Mouse (Mus musculus) granulocyte monocyte progenitor cell, adult 5-6 weeks (primary cell): ENCODE measurements around the gene Syncrip. TPM values are rescaled to one million over a fixed set of nuclear protein-coding genes. Genes with fewer than 3 reads are reported as not detected.

ENCODE experiments used
- total RNA-seq, 2 experiments: library from RNA; stranded (forward) in 1 of 2; stranded (reverse) in 1 of 2; fragments of 200-712, 200-1000 nt in 1 of 2; fragments of >200 nt in 1 of 2; fragmentation: Nextera tagmentation in 1 of 2; gene quantifications; 2 replicates each; pipeline ENCODE4 v1.2.3; 2014 to 2017

Syncrip gene
- total RNA-seq, 2 experiments from 2014 or later = 250 to 276 TPM

Other genes starting within 250 kb of the Syncrip start
- 0.21 TPM in 1 of 2 replicates, not detected in the other for gene Nt5e, start 155.4 kb downstream of the Syncrip start, total RNA-seq (2014; fragmentation: Nextera tagmentation)
- gene Nt5e, start 155.4 kb downstream of the Syncrip start, total RNA-seq (2017) = 1.6 and 1.9 TPM in 2 replicates
- gene Snx14, start 43.6 kb downstream of the Syncrip start, total RNA-seq (2014; fragmentation: Nextera tagmentation) = 39.3 and 45.3 TPM in 2 replicates
- 18.1 and 18.9 TPM in 2 replicates for gene Snx14, start 43.6 kb downstream of the Syncrip start, total RNA-seq (2017)
- gene Gm20537, start 26.0 kb downstream of the Syncrip start, total RNA-seq (2014; fragmentation: Nextera tagmentation) = not detected in 2 replicates
- gene Gm20537, start 26.0 kb downstream of the Syncrip start, total RNA-seq (2017) = not detected in 2 replicates
- 8.9 and 12.4 TPM in 2 replicates for gene Zfp949, start 65.4 kb upstream of the Syncrip start, total RNA-seq (2014; fragmentation: Nextera tagmentation)
- gene Zfp949, start 65.4 kb upstream of the Syncrip start, total RNA-seq (2017) = 7.3 and 10.6 TPM in 2 replicates
- not detected in 2 replicates for gene Trim43a, start 98.3 kb upstream of the Syncrip start, total RNA-seq (2014; fragmentation: Nextera tagmentation)
- not detected in 2 replicates for gene Trim43a, start 98.3 kb upstream of the Syncrip start, total RNA-seq (2017)
- gene Mthfsl, start 237.7 kb upstream of the Syncrip start, total RNA-seq (2014; fragmentation: Nextera tagmentation) = 20.8 and 41.6 TPM in 2 replicates
- gene Mthfsl, start 237.7 kb upstream of the Syncrip start, total RNA-seq (2017) = 14.0 and 22.6 TPM in 2 replicates
- not detected in 2 replicates for gene Bcl2a1d, start 249.3 kb upstream of the Syncrip start, total RNA-seq (2014; fragmentation: Nextera tagmentation)
- gene Bcl2a1d, start 249.3 kb upstream of the Syncrip start, total RNA-seq (2017) = 1.5 TPM in 1 of 2 replicates, not detected in the other